Mouse (Mus musculus) forebrain, embryonic 14.5 days (tissue): ENCODE data around the gene Gnpat. TPM values are rescaled to one million over a fixed set of nuclear protein-coding genes. Genes with fewer than 3 reads are reported as not detected.

Experiments used
- ATAC-seq: fragments of 200-750 bp; cut with Nextera tagmentation; 2 replicates; pipeline ENCODE4 v1.8.0; 2017; ENCODE audit warnings: mild to moderate bottlenecking, moderate library complexity
- DNase-seq: peaks from one replicate; pipeline ENCODE4 v3.0.0-alpha.2; 2015; ENCODE audit warnings: low spot score
- H3K27ac ChIP-seq: fragments of 300-500 bp; sonication (generic); 2 replicates; pipeline ENCODE4 v1.5.1; 2014; ENCODE audit warnings: low read depth, mild to moderate bottlenecking, control low read depth, low read length, moderate library complexity
- H3K27me3 ChIP-seq: fragments of 300-500 bp; sonication (generic); replicated peaks from 2 replicates; pipeline ENCODE4 v1.6.1; 2014; ENCODE audit warnings: low read length, control low read depth, mixed read lengths; ENCODE audit not compliant: control insufficient read depth, insufficient read depth
- H3K36me3 ChIP-seq: fragments of 300-500 bp; sonication (generic); 2 replicates; pipeline ENCODE4 v1.6.1; 2014; ENCODE audit warnings: low read length, control low read depth; ENCODE audit not compliant: control insufficient read depth, insufficient read depth
- H3K4me1 ChIP-seq: fragments of 300-500 bp; sonication (generic); 2 replicates; pipeline ENCODE4 v1.6.1; 2014; ENCODE audit warnings: antibody characterized with exemption, low read length, control low read depth; ENCODE audit not compliant: control insufficient read depth, insufficient read depth
- H3K4me2 ChIP-seq: fragments of 300-500 bp; sonication (generic); 2 replicates; pipeline ENCODE4 v1.6.1; 2014; ENCODE audit warnings: mild to moderate bottlenecking, control low read depth, low read length
- H3K4me3 ChIP-seq: fragments of 300-500 bp; sonication (generic); 2 replicates; pipeline ENCODE4 v1.5.1; 2014; ENCODE audit warnings: low read depth, low read length, control low read depth
- H3K9ac ChIP-seq: fragments of 300-500 bp; sonication (generic); 2 replicates; pipeline ENCODE4 v1.6.1; 2014; ENCODE audit warnings: mild to moderate bottlenecking, low read length, control low read depth, moderate library complexity
- H3K9me3 ChIP-seq: fragments of 300-500 bp; sonication (generic); replicated peaks from 2 replicates; pipeline ENCODE4 v1.6.1; 2016; ENCODE audit warnings: low read length, control low read depth, mixed read lengths; ENCODE audit not compliant: control insufficient read depth
- WGBS: fragments of 180-500 bp; shearing (Covaris S2); extraction: QIAGEN DNeasy Blood & Tissue Kit; methylation state at CpG from one replicate; pipeline ENCODE4 v1.1.7; 2014; 5-methylcytosine and 5-hydroxymethylcytosine counted together
- polyA plus RNA-seq: library from polyadenylated mRNA; unstranded; fragments of >200 nt; fragmentation: Nextera tagmentation; extraction: Ambion mirVana; gene quantifications from 2 replicates; pipeline ENCODE4 v1.2.1, GENCODE M21; 2014

The Gnpat gene
- polyA plus RNA-seq, 1 experiment from 2014 or later = 95.5 TPM

DNA sequence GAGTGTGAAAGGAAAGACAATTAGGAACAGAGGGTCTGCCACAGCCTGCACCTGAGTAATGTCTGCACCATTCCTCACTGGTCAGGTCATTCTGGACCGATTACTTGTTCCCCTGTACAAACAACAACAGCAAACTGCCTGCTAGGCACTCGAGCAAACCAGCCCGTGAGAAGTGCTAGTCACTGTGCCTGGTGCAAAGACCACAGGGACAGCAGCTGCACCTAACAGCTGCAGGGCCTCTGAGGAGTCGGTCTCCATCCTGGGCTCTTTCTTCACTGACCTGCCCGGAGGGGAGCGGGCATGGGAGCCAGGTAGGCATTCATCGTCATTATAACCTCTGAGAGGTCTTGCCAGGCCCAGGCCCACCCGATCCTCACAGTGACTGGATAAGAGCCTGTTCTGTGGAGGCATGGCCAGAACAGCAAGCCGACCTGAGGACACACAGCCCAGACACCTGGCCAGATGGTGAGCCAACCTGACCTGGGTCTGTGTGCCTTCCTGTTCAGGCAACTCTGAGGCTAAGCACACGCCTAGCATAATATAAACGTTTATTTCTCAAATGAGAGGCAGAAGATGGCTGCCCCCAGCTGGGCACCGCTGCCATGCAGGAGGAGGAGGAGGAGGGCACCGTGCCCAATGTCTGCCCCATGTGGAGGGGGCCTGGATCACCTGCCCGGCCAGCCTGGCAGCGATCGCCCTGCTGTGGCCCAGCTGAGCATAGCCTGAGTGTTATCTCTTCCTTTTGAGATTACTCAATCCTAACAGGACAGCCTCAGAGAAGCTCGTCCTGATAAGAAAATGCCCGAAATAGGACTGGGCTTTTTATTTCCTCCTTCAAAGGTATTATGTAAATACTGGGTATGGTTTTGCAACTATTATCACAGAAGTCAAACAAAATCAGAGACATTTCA is 58.8 kb downstream of the Gnpat start:
- no peak for ATAC-seq

DNA sequence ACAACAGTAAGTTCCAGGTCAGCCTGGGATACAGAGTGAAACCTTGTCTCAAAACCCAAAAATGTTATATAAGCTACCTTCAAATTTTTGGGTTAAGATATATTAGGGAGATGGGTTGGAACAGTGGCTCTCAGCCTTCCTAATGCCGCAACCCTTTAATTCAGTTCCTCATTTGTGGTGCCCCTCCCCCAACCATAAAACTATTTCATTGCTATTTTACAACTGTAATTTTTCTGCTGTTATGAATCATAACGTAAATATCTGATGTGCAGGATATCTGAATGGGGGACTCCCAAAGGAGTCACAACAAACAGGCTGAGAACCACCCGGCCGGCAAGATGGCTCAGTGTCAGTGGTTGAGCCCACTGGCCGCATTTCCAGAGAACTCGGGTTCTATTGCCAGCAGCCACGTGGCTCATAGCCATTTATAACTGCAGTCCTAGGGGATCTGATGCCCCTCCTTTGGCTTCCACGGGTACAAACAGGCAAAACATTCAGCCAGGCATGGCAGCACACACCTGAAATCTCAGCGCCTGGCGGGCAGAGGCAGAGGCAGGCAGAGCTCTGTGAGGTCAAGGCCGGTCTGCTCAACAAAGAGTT is 59.8 kb downstream of the Gnpat start:
- no peak overlapping the region for H3K4me3 ChIP-seq
- H3K27ac ChIP-seq = no peak overlapping the region
- DNase-seq = no peak
- no peak for ATAC-seq
- no peaks in the 10 kb centered on the region for H3K27me3 ChIP-seq
- no peak overlapping the region for H3K4me2 ChIP-seq
- no peak overlapping the region for H3K9ac ChIP-seq
- no peaks in the 10 kb centered on the region for H3K9me3 ChIP-seq
- H3K36me3 ChIP-seq = no peaks in the 10 kb centered on the region
- 88% methylated on average over 11 of the region's 11 CpGs for WGBS
- H3K4me1 ChIP-seq = no peaks in the 10 kb centered on the region

More for the DNA sequence above, 58.8 kb downstream of the Gnpat start:
- no peaks in the 10 kb centered on the region for H3K9me3 ChIP-seq
- no peak overlapping the region for H3K4me3 ChIP-seq
- no peaks in the 10 kb centered on the region for H3K36me3 ChIP-seq
- no peaks in the 10 kb centered on the region for H3K27me3 ChIP-seq
- H3K9ac ChIP-seq = no peak overlapping the region
- H3K27ac ChIP-seq = no peak overlapping the region
- no peak overlapping the region for H3K4me2 ChIP-seq
- no peak for DNase-seq
- H3K4me1 ChIP-seq = no peaks in the 10 kb centered on the region
- WGBS = 88% methylated on average over 18 of the region's 18 CpGs

DNA sequence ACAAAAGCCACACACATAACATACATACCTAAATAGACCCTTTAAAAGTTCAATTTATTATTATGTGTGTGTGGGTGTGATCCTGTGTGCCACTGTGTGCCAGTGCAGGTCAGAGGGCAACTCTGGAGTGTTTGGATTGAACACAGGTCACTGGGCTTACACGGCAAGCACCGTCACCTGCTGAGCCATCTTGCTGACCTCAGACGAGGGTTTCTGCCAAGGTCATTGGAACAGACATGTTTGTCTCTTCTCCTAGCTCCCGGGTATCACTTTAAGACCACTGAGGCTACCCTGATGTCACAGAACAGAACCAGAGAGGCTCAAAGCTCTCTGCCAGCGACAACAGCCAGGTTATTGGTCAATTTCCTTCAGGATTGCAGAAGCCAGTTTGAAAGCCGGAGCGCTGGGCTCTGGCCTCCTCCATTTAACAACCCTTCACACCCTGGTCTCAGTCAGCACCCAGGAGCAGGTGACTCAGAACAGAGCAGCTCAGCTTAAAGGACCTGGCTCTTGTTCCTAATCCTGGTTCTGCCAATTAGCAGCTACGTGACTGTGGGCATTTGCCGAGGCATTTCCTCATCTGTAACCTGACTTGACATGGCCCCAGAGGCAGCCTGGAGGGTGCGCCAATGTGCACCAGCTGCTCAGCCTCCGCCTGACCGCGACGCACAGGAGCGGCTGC is 61.3 kb downstream of the Gnpat start:
- Histone ChIP-seq H3K27ac (no peak overlapping the region), H3K27me3 (no peaks in the 10 kb centered on the region), H3K9me3 (no peaks in the 10 kb centered on the region), H3K4me1 (no peaks in the 10 kb centered on the region), H3K4me3 (no peak overlapping the region), H3K4me2 (no peak overlapping the region), H3K9ac (no peak overlapping the region), H3K36me3 (no peaks in the 10 kb centered on the region)
- ATAC-seq = no peak
- DNase-seq = no peak
- 91% methylated on average over 15 of the region's 15 CpGs for WGBS

DNA sequence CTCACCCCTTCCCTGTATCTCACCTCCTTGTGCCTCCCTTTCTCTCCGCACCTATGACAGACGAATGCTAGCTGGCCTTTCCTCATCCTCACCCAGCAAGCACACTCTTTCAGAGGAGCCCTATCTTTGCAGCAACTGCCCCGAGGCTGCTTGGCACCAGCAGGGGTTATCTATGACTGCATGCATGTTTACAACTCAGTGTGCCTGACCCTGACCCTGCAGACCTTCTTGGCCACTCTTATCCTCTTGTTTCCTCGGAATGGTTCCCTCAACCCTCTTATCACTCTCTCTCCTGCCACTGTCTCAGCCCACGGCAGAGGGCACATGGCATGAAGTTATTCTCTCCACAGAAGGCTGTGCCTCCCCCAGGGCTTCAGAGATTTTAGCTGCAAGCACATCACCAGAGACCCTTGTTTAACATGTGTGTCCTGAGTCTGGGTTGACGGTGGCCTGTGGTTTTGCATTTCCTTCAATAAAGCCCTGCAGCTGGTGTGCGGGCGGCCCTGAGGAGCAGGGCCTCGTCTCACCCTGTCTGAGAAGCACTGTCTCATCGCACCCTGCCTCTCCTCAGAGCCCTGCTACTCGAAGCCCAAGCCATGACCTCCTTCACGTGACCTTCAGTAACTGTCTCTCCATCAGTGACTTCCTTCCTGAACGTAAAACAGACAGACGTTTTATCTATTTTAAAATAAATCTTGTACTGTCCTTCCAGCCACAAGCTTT is 62.9 kb downstream of the Gnpat start:
- Histone ChIP-seq H3K27me3 (no peaks in the 10 kb centered on the region), H3K4me2 (no peak overlapping the region), H3K27ac (no peak overlapping the region), H3K36me3 (no peaks in the 10 kb centered on the region), H3K4me1 (no peaks in the 10 kb centered on the region), H3K4me3 (no peak overlapping the region), H3K9ac (no peak overlapping the region), H3K9me3 (no peaks in the 10 kb centered on the region)
- WGBS = 92% methylated on average over 14 of the region's 14 CpGs
- ATAC-seq (no peak), DNase-seq (no peak)

DNA sequence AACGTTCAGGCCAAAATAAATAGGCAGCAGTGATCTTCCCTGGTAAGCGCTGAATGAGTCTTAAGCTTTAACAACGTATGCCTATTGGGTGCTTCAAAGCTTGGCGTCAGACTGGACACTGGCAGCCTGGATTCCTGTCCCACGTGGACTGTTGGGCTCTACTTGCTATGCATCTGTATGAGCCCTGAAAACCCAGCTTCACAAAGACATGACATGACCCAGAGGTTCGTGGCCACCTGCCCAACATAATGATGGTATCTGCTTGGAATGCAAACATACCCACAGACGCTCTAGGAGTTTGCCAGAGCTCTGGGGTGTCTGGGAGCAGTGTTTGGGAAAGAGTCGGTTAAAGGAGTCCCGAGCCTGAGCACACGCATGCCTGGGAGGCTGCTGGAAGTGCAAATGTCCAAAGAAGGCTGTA is 63.5 kb downstream of the Gnpat start:
- Histone ChIP-seq H3K9ac (no peak overlapping the region), H3K27me3 (no peaks in the 10 kb centered on the region), H3K4me3 (no peak overlapping the region), H3K4me1 (no peaks in the 10 kb centered on the region), H3K4me2 (no peak overlapping the region), H3K36me3 (no peaks in the 10 kb centered on the region), H3K27ac (no peak overlapping the region), H3K9me3 (no peaks in the 10 kb centered on the region)
- no peak for ATAC-seq
- DNase-seq = no peak
- WGBS = 86% methylated on average over 10 of the region's 10 CpGs

DNA sequence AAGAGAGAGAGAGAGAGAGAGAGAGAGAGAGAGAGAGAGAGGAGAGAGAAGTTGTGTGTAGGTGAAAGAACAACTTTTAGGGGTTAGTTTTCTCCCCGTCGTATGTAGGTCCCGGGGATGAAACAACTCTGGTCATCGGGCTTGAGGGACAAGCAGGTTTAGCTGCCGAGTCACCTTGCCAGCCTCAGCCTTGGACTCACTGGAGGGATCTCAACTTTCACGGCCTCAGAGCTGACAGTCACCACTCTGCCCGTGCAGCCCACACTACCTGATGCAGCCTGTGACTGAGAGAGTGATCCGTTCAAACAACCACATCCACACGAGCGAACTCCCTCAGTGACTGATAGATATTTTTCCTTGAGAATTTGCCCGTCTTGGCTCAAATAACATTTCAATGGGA is 66.2 kb downstream of the Gnpat start:
- Histone ChIP-seq H3K9me3 (no peaks in the 10 kb centered on the region), H3K4me3 (no peak overlapping the region), H3K9ac (no peak overlapping the region), H3K27ac (no peak overlapping the region), H3K36me3 (no peaks in the 10 kb centered on the region), H3K27me3 (no peaks in the 10 kb centered on the region), H3K4me1 (no peaks in the 10 kb centered on the region), H3K4me2 (no peak overlapping the region)
- WGBS = 88% methylated on average over 11 of the region's 11 CpGs
- DNase-seq = no peak
- ATAC-seq = no peak

DNA sequence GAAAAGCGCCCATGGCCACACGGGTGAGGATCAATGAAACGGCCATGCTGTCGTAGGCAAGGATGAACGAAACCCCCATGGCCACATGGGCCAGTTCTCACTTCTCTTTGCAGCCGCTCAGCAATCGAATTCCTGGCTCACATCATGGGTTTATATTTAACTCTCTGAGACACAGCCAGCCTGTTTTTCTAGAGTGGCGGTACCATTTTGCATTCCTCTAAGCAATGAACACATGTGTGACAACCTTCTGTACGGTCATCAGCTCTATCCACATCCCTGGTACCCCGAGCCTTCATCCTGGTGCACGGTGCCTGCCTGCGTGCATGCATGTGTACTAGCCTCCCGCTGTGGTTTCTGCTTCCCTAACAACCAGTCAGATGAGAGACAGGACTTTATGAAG is 67.3 kb downstream of the Gnpat start:
- 92% methylated on average over 13 of the region's 13 CpGs for WGBS
- H3K9me3 ChIP-seq = no peaks in the 10 kb centered on the region

DNA sequence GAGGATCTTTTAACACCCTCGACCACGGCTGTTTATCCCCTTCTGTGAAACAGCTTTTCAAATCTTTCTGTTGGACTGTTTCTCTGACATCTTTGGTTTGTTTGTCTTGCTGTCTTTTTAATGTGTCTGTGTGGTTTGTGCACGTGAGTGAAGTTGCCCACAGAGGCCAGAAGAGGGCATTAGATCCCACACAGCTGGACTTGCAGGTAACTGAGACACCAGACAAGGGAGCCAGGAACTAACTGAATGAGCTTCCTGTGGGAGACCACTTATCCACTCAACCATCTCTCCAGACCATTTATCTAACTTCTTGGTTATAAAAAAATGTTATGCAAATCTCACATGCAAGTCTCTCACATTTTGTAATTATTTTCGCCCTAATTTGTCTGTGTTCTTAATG is 67.8 kb downstream of the Gnpat start:
- 90% methylated on average over 4 of the region's 4 CpGs for WGBS
- DNase-seq = no peak
- Histone ChIP-seq H3K4me3 (no peak overlapping the region), H3K9ac (no peak overlapping the region), H3K27ac (no peak overlapping the region), H3K4me1 (no peaks in the 10 kb centered on the region), H3K36me3 (no peaks in the 10 kb centered on the region), H3K9me3 (no peaks in the 10 kb centered on the region), H3K27me3 (no peaks in the 10 kb centered on the region), H3K4me2 (no peak overlapping the region)
- ATAC-seq = no peak

More for the DNA sequence above, 67.3 kb downstream of the Gnpat start:
- no peak for ATAC-seq
- Histone ChIP-seq H3K4me1 (no peaks in the 10 kb centered on the region), H3K36me3 (no peaks in the 10 kb centered on the region), H3K4me3 (no peak overlapping the region), H3K9ac (no peak overlapping the region), H3K4me2 (no peak overlapping the region), H3K27me3 (no peaks in the 10 kb centered on the region), H3K27ac (no peak overlapping the region)
- no peak for DNase-seq
